Mouse (Mus musculus) heart, postnatal 0 days (tissue): ENCODE data around the gene Nrxn3.

Experiments
- CTCF ChIP-seq: IDR thresholded peaks from 2 replicates; pipeline ENCODE4 v1.5.1; 2016; ENCODE audit warnings: antibody characterized with exemption, control low read depth, low read depth
- EP300 ChIP-seq: IDR thresholded peaks from 2 replicates; pipeline ENCODE4 v1.6.1; 2016; ENCODE audit warnings: antibody characterized with exemption, low read depth

- no peak for TF ChIP-seq CTCF
- no peak for TF ChIP-seq EP300
Measured at GRCm38 (mm10) chr12:89369939-89370338, 647.3 kb downstream of the Nrxn3 start.
